Comparison of ENCODE assay signal across 14 mouse cellular contexts in genomic region chr8:120715996-120716680, GRCm38 (mm10). TPM values are rescaled to one million over a fixed set of nuclear protein-coding genes. Genes with fewer than 3 reads are reported as not detected.
A peak's percentile ranks its signal among the peaks of the same experiment; 100 is the strongest.
DNase-seq lines count a peak whose midpoint lies in the region; ATAC-seq and TF ChIP-seq lines count a peak whose summit lies in the region.
"Had no signal": no experiment of that assay in that cellular context is flagged by ENCODE, and none has a peak within 500 bp of the region (broad histone marks: within the 10 kb centered on the region; RNA-seq: fewer than 3 reads in every experiment).

No protein-coding gene starts in this region.

- H3K27ac ChIP-seq in intestine, embryonic 16.5 days (ENCODE audit: low read length), result no peak overlapping the region
- H3K27ac ChIP-seq in intestine, embryonic 15.5 days, result no peak overlapping the region
- no peak overlapping the region for H3K27ac ChIP-seq in neural tube, embryonic 11.5 days (ENCODE audit: low read depth, low read length)
- no peak overlapping the region for H3K27ac ChIP-seq in neural tube, embryonic 15.5 days (replicated peaks)
- H3K27ac ChIP-seq in intestine, postnatal 0 days (ENCODE audit: low read depth, low read length), result no peak overlapping the region
- H3K27ac ChIP-seq: embryonic facial prominence, embryonic 13.5 days; forebrain, embryonic 10.5 days; hindbrain, postnatal 0 days; limb, embryonic 13.5 days; midbrain, embryonic 15.5 days; neural tube, embryonic 13.5 days had no signal

- H3K4me2 ChIP-seq in intestine, embryonic 16.5 days (ENCODE audit: low read depth, low read length), result no peak overlapping the region
- H3K4me2 ChIP-seq in intestine, embryonic 15.5 days (replicated peaks), result no peak overlapping the region
- no peak overlapping the region for H3K4me2 ChIP-seq in neural tube, embryonic 11.5 days (ENCODE audit: low read depth)
- no peak overlapping the region for H3K4me2 ChIP-seq in neural tube, embryonic 15.5 days
- H3K4me2 ChIP-seq in intestine, postnatal 0 days (replicated peaks; ENCODE audit: low read depth), result no peak overlapping the region
- H3K4me2 ChIP-seq: embryonic facial prominence, embryonic 13.5 days; limb, embryonic 13.5 days; midbrain, embryonic 15.5 days; neural tube, embryonic 13.5 days had no signal

- no peak overlapping the region for H3K4me3 ChIP-seq in intestine, embryonic 16.5 days (ENCODE audit: low read length)
- H3K4me3 ChIP-seq in intestine, embryonic 15.5 days (replicated peaks), result no peak overlapping the region
- H3K4me3 ChIP-seq in neural tube, embryonic 11.5 days (ENCODE audit: low read depth, low read length), result no peak overlapping the region
- H3K4me3 ChIP-seq in neural tube, embryonic 15.5 days (replicated peaks), result no peak overlapping the region
- H3K4me3 ChIP-seq in intestine, postnatal 0 days (ENCODE audit: low read depth, low read length), result no peak overlapping the region
- H3K4me3 ChIP-seq: embryonic facial prominence, embryonic 13.5 days; forebrain, embryonic 10.5 days; limb, embryonic 13.5 days; midbrain, embryonic 15.5 days; neural tube, embryonic 13.5 days had no signal

- no peaks in the 10 kb centered on the region for H3K9me3 ChIP-seq in intestine, embryonic 16.5 days (ENCODE audit: control insufficient read depth, low read length)
- H3K9me3 ChIP-seq in intestine, embryonic 15.5 days, result no peaks in the 10 kb centered on the region
- no peaks in the 10 kb centered on the region for H3K9me3 ChIP-seq in neural tube, embryonic 11.5 days (ENCODE audit: control insufficient read depth, low read length)
- no peaks in the 10 kb centered on the region for H3K9me3 ChIP-seq in neural tube, embryonic 15.5 days (replicated peaks)
- no peaks in the 10 kb centered on the region for H3K9me3 ChIP-seq in intestine, postnatal 0 days (ENCODE audit: control insufficient read depth)
- H3K9me3 ChIP-seq: embryonic facial prominence, embryonic 13.5 days; forebrain, embryonic 10.5 days; limb, embryonic 13.5 days; midbrain, embryonic 15.5 days; neural tube, embryonic 13.5 days had no signal

- H3K36me3 ChIP-seq in intestine, embryonic 16.5 days (ENCODE audit: control insufficient read depth, insufficient read depth, low read length), result no peaks in the 10 kb centered on the region
- H3K36me3 ChIP-seq in intestine, embryonic 15.5 days, result no peaks in the 10 kb centered on the region
- H3K36me3 ChIP-seq in neural tube, embryonic 11.5 days (ENCODE audit: control insufficient read depth, insufficient read depth, low read length), result no peaks in the 10 kb centered on the region
- H3K36me3 ChIP-seq in neural tube, embryonic 15.5 days, result no peaks in the 10 kb centered on the region
- H3K36me3 ChIP-seq in intestine, postnatal 0 days (ENCODE audit: control insufficient read depth, insufficient read depth), result no peaks in the 10 kb centered on the region
- H3K36me3 ChIP-seq: embryonic facial prominence, embryonic 13.5 days; forebrain, embryonic 10.5 days; limb, embryonic 13.5 days; midbrain, embryonic 15.5 days; neural tube, embryonic 13.5 days had no signal

- 75% methylated on average over 15 of the region's 15 CpGs for WGBS in intestine, embryonic 16.5 days
- WGBS in intestine, embryonic 15.5 days, result 73% methylated on average over 15 of the region's 15 CpGs
- WGBS in neural tube, embryonic 11.5 days, result 82% methylated on average over 15 of the region's 15 CpGs
- WGBS in neural tube, embryonic 15.5 days, result 83% methylated on average over 15 of the region's 15 CpGs
- 67% methylated on average over 15 of the region's 15 CpGs for WGBS in intestine, postnatal 0 days

- no peak overlapping the region for H3K9ac ChIP-seq in intestine, embryonic 16.5 days (ENCODE audit: low read depth, low read length)
- no peak overlapping the region for H3K9ac ChIP-seq in intestine, embryonic 15.5 days
- H3K9ac ChIP-seq in neural tube, embryonic 11.5 days (ENCODE audit: low read length), result no peak overlapping the region
- H3K9ac ChIP-seq in neural tube, embryonic 15.5 days (replicated peaks), result no peak overlapping the region
- H3K9ac ChIP-seq in intestine, postnatal 0 days (ENCODE audit: low read depth, low read length), result no peak overlapping the region
- H3K9ac ChIP-seq: embryonic facial prominence, embryonic 13.5 days; limb, embryonic 13.5 days; midbrain, embryonic 15.5 days; neural tube, embryonic 13.5 days had no signal

- no peak for TF ChIP-seq CTCF in intestine, postnatal 0 days (IDR thresholded peaks at IDR 0.05; ENCODE audit: low read depth)

- no peaks in the 10 kb centered on the region for H3K27me3 ChIP-seq in intestine, embryonic 16.5 days (replicated peaks; ENCODE audit: control insufficient read depth, insufficient read depth, low read length)
- H3K27me3 ChIP-seq in intestine, embryonic 15.5 days (replicated peaks), result no peaks in the 10 kb centered on the region
- no peaks in the 10 kb centered on the region for H3K27me3 ChIP-seq in neural tube, embryonic 11.5 days (ENCODE audit: control insufficient read depth, insufficient read depth, low read length)
- no peaks in the 10 kb centered on the region for H3K27me3 ChIP-seq in neural tube, embryonic 15.5 days (replicated peaks)
- H3K27me3 ChIP-seq in intestine, postnatal 0 days (replicated peaks; ENCODE audit: control insufficient read depth, insufficient read depth, low read length), result no peaks in the 10 kb centered on the region
- H3K27me3 ChIP-seq: embryonic facial prominence, embryonic 13.5 days; midbrain, embryonic 15.5 days; neural tube, embryonic 13.5 days had no signal

- peaks cover 14% of the 10 kb centered on the region; the same call in 1 of the 2 replicates for H3K4me1 ChIP-seq in intestine, embryonic 16.5 days (ENCODE audit: control insufficient read depth, insufficient read depth, low read length)
- peaks cover 6% of the 10 kb centered on the region; the same call in 1 of the 2 replicates for H3K4me1 ChIP-seq in intestine, embryonic 15.5 days (replicated peaks)
- H3K4me1 ChIP-seq in neural tube, embryonic 11.5 days (ENCODE audit: control insufficient read depth, insufficient read depth, low read length), result no peaks in the 10 kb centered on the region
- H3K4me1 ChIP-seq in neural tube, embryonic 15.5 days, result no peaks in the 10 kb centered on the region
- no peaks in the 10 kb centered on the region for H3K4me1 ChIP-seq in intestine, postnatal 0 days (replicated peaks; ENCODE audit: control insufficient read depth, insufficient read depth, low read length)
- H3K4me1 ChIP-seq: forebrain, embryonic 10.5 days; midbrain, embryonic 15.5 days; neural tube, embryonic 13.5 days had no signal

- peak; percentile 8 for DNase-seq in neural tube, embryonic 11.5 days (ENCODE audit: low spot score)
- DNase-seq in ovary, postnatal 10 days (ENCODE audit: low spot score), result no peak
- no peak for DNase-seq in right cerebral cortex, postnatal 36 days (ENCODE audit: low spot score in 2 of 2)
- DNase-seq: right cerebral cortex, adult 18-20 months had no signal

- 0 out of 2 replicates have a peak, but pooled peaks have one; percentile 28 for ATAC-seq in intestine, embryonic 16.5 days
- no peak for ATAC-seq in intestine, embryonic 15.5 days
- no peak for ATAC-seq in neural tube, embryonic 11.5 days (ENCODE audit: insufficient read depth, low FRiP score, low TSS enrichment)
- ATAC-seq in neural tube, embryonic 15.5 days (ENCODE audit: low FRiP score), result no peak
- peak; percentile 41 for ATAC-seq in intestine, postnatal 0 days
- ATAC-seq: hindbrain, postnatal 0 days; midbrain, embryonic 15.5 days had no signal

RNA-seq across cellular contexts. Expression of gene Irf8, which starts 20.0 kb away (rescaled TPM):
- 55.5 and 55.6 TPM in 2 replicates for polyA plus RNA-seq in intestine, embryonic 16.5 days (2015; fragmentation: Nextera tagmentation; extraction: Ambion mirVana)
- polyA plus RNA-seq in intestine, embryonic 15.5 days (2015; fragmentation: Nextera tagmentation; extraction: Ambion mirVana), result 41.9 and 46.6 TPM in 2 replicates
- polyA plus RNA-seq in neural tube, embryonic 11.5 days (2014; fragmentation: Nextera tagmentation; extraction: Ambion mirVana), result 3.6 and 3.8 TPM in 2 replicates
- 4.9 and 18.4 TPM in 2 replicates for polyA plus RNA-seq in neural tube, embryonic 15.5 days (2015; fragmentation: Nextera tagmentation; extraction: Ambion mirVana)
- polyA plus RNA-seq in intestine, postnatal 0 days (2015; fragmentation: Nextera tagmentation; extraction: Ambion mirVana), result 79.5 and 92.3 TPM in 2 replicates

RNA-seq across cellular contexts. Expression of gene Emc8, which starts 47.8 kb away (rescaled TPM):
- 214 and 235 TPM in 2 replicates for polyA plus RNA-seq in intestine, embryonic 16.5 days (2015; fragmentation: Nextera tagmentation; extraction: Ambion mirVana)
- 235 and 246 TPM in 2 replicates for polyA plus RNA-seq in intestine, embryonic 15.5 days (2015; fragmentation: Nextera tagmentation; extraction: Ambion mirVana)
- polyA plus RNA-seq in neural tube, embryonic 11.5 days (2014; fragmentation: Nextera tagmentation; extraction: Ambion mirVana), result 274 and 290 TPM in 2 replicates
- 108 and 143 TPM in 2 replicates for polyA plus RNA-seq in neural tube, embryonic 15.5 days (2015; fragmentation: Nextera tagmentation; extraction: Ambion mirVana)
- 127 and 135 TPM in 2 replicates for polyA plus RNA-seq in intestine, postnatal 0 days (2015; fragmentation: Nextera tagmentation; extraction: Ambion mirVana)

RNA-seq across cellular contexts. Expression of gene Cox4i1, which starts 48.1 kb away (rescaled TPM):
- polyA plus RNA-seq in intestine, embryonic 16.5 days (2015; fragmentation: Nextera tagmentation; extraction: Ambion mirVana), result 1,710 and 1,737 TPM in 2 replicates
- polyA plus RNA-seq in intestine, embryonic 15.5 days (2015; fragmentation: Nextera tagmentation; extraction: Ambion mirVana), result 1,472 and 1,529 TPM in 2 replicates
- 920 and 934 TPM in 2 replicates for polyA plus RNA-seq in neural tube, embryonic 11.5 days (2014; fragmentation: Nextera tagmentation; extraction: Ambion mirVana)
- 1,232 and 1,334 TPM in 2 replicates for polyA plus RNA-seq in neural tube, embryonic 15.5 days (2015; fragmentation: Nextera tagmentation; extraction: Ambion mirVana)
- polyA plus RNA-seq in intestine, postnatal 0 days (2015; fragmentation: Nextera tagmentation; extraction: Ambion mirVana), result 2,406 and 2,420 TPM in 2 replicates

RNA-seq across cellular contexts. Expression of gene Gm27021, which starts 48.3 kb away (rescaled TPM):
- polyA plus RNA-seq in intestine, embryonic 16.5 days (2015; fragmentation: Nextera tagmentation; extraction: Ambion mirVana), result 1.5 TPM in 2 replicates
- 2.0 and 2.2 TPM in 2 replicates for polyA plus RNA-seq in intestine, embryonic 15.5 days (2015; fragmentation: Nextera tagmentation; extraction: Ambion mirVana)
- 2.3 and 2.5 TPM in 2 replicates for polyA plus RNA-seq in neural tube, embryonic 11.5 days (2014; fragmentation: Nextera tagmentation; extraction: Ambion mirVana)
- polyA plus RNA-seq in neural tube, embryonic 15.5 days (2015; fragmentation: Nextera tagmentation; extraction: Ambion mirVana), result 3.3 and 5.2 TPM in 2 replicates
- 1.0 and 1.9 TPM in 2 replicates for polyA plus RNA-seq in intestine, postnatal 0 days (2015; fragmentation: Nextera tagmentation; extraction: Ambion mirVana)

Comparison
In these comparisons a context has a peak if more than half of its experiments do, and no peak if none do; other contexts are left out.
1. ATAC-seq: peak in intestine, embryonic 16.5 days (single experiment) and intestine, postnatal 0 days (single experiment); none in intestine, embryonic 15.5 days (single experiment), neural tube, embryonic 11.5 days (single experiment) and neural tube, embryonic 15.5 days (single experiment).